Mouse (Mus musculus) kidney, adult 2 months (tissue): ENCODE measurements around the gene Gpd1.

Experiments used
- CTCF ChIP-seq: fragments of 200-500 bp; conservative IDR thresholded peaks from 2 replicates; pipeline ENCODE4 v1.5.1; 2011; ENCODE audit warnings: low read depth, mild to moderate bottlenecking, control low read depth, low read length, moderate library complexity, mixed read lengths; ENCODE audit not compliant: insufficient read depth, insufficient read length
- POLR2A ChIP-seq: fragments of 200-500 bp; IDR thresholded peaks from one replicate; pipeline ENCODE4 v1.6.1; 2011; ENCODE audit warnings: low read depth, low read length, control low read depth

DNA sequence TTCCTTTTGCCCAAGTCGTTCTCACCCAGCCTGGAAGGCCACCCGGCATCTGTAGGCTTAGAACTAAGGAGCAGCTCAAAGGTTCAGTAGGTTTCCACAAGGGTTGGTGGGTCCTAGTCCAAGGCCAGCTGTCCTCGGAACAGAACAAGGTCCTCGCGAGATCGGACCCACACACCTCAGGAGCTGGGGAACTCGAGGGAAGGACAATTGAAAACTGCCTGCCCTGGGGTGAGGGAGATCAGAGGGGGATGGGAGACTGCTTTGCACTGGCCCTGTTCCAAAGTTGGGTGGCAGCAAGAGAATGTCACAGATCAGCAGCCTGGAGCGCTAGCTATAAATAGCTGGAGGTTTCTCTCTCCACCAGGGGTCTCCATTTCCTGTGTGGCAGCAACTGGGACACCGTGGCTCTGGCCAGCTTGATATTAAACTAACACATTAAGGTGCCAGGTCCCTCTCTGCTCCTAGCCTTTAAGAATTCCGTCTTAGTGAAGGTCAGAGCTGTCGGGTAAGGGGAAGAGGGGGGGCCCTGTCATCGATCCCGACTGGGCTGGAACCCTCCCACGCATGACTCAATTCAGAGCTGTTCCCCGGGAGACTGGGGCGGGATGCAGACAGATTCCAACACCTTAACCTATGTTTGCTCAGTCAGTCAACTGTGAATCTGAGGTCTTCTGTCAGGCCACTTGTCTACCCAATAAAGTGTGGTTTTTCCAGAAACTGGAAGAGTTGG, 7.1 kb downstream of the Gpd1 start:
- TF ChIP-seq CTCF (peak; percentile 50), POLR2A (peak; percentile 2)
